Mouse (Mus musculus): Measurements from ENCODE around the gene Cat. TPM values are rescaled to one million over a fixed set of nuclear protein-coding genes. Genes with fewer than 3 reads are reported as not detected.

Cat gene
- 92.1 and 93.4 TPM in 2 replicates for polyA plus RNA-seq (2015; fragmentation: Nextera tagmentation; extraction: Ambion mirVana)

- Histone ChIP-seq H3K4me1 (replicated peaks) (peaks cover 33% of the 10 kb centered on the region), H3K4me2 (peak within 1 kb of the TSS; percentile 72), H3K4me3 (peak within 1 kb of the TSS; percentile 74), H3K36me3 (no peaks in the 10 kb centered on the region), H3K9me3 (no peaks in the 10 kb centered on the region), H3K27ac (replicated peaks) (peak within 1 kb of the TSS; percentile 96), H3K9ac (peak within 1 kb of the TSS; percentile 88), H3K27me3 (no peaks in the 10 kb centered on the region)
- peak; percentile 99 for ATAC-seq (ENCODE audit: low read depth)
- WGBS, result under 1% methylated on average over 40 of the region's 41 CpGs
Measured at GRCm38 (mm10) chr2:103484617-103485401, at the start of gene Cat. TSS of gene Cat (minus strand) at chr2:103485160.

GRCm38 (mm10) chr2:103525596-103525995, 40.6 kb upstream of the Cat start:
- WGBS, result 88% methylated on average over 1 of the region's 1 CpGs
- no peak overlapping the region for H3K4me2 ChIP-seq
- no peaks in the 10 kb centered on the region for H3K9me3 ChIP-seq
- no peak overlapping the region for H3K4me3 ChIP-seq
- H3K27me3 ChIP-seq, result no peaks in the 10 kb centered on the region
- no peak overlapping the region for H3K9ac ChIP-seq
- no peaks in the 10 kb centered on the region for H3K36me3 ChIP-seq
- H3K4me1 ChIP-seq (replicated peaks), result no peaks in the 10 kb centered on the region
- H3K27ac ChIP-seq (replicated peaks), result no peak overlapping the region
- ATAC-seq (ENCODE audit: low read depth), result no peak

- no peaks in the 10 kb centered on the region for H3K27me3 ChIP-seq
- H3K9ac ChIP-seq, result no peak overlapping the region
- WGBS, result 73% methylated on average over 1 of the region's 1 CpGs
- no peak for ATAC-seq (ENCODE audit: low read depth)
- no peaks in the 10 kb centered on the region for H3K9me3 ChIP-seq
- no peaks in the 10 kb centered on the region for H3K4me1 ChIP-seq (replicated peaks)
- H3K27ac ChIP-seq (replicated peaks), result no peak overlapping the region
- H3K4me3 ChIP-seq, result no peak overlapping the region
- H3K36me3 ChIP-seq, result no peaks in the 10 kb centered on the region
- no peak overlapping the region for H3K4me2 ChIP-seq
Measured at GRCm38 (mm10) chr2:103516472-103516871, 31.5 kb upstream of the Cat start.

GRCm38 (mm10) chr2:103515513-103516180, 30.7 kb upstream of the Cat start:
- no peaks in the 10 kb centered on the region for H3K27me3 ChIP-seq
- H3K4me1 ChIP-seq (replicated peaks), result no peaks in the 10 kb centered on the region
- H3K9ac ChIP-seq, result no peak overlapping the region
- no peak overlapping the region for H3K4me2 ChIP-seq
- H3K36me3 ChIP-seq, result no peaks in the 10 kb centered on the region
- no peak overlapping the region for H3K27ac ChIP-seq (replicated peaks)
- no peak for ATAC-seq (ENCODE audit: low read depth)
- H3K9me3 ChIP-seq, result no peaks in the 10 kb centered on the region
- WGBS, result 78% methylated on average over 6 of the region's 6 CpGs
- H3K4me3 ChIP-seq, result no peak overlapping the region

GRCm38 (mm10) chr2:103512066-103512795, 27.3 kb upstream of the Cat start:
- no peak overlapping the region for H3K4me3 ChIP-seq
- 88% methylated on average over 5 of the region's 5 CpGs for WGBS

GRCm38 (mm10) chr2:103511631-103512030, 26.7 kb upstream of the Cat start:
- no peak overlapping the region for H3K27ac ChIP-seq (replicated peaks)
- no peaks in the 10 kb centered on the region for H3K9me3 ChIP-seq
- ATAC-seq (ENCODE audit: low read depth), result no peak
- no peak overlapping the region for H3K4me3 ChIP-seq
- 97% methylated on average over 1 of the region's 1 CpGs for WGBS
- H3K27me3 ChIP-seq, result no peaks in the 10 kb centered on the region
- no peaks in the 10 kb centered on the region for H3K4me1 ChIP-seq (replicated peaks)
- H3K9ac ChIP-seq, result no peak overlapping the region
- H3K4me2 ChIP-seq, result no peak overlapping the region
- H3K36me3 ChIP-seq, result no peaks in the 10 kb centered on the region

More at GRCm38 (mm10) chr2:103512066-103512795, 27.3 kb upstream of the Cat start:
- Histone ChIP-seq H3K36me3 (no peaks in the 10 kb centered on the region), H3K4me2 (no peak overlapping the region), H3K27ac (replicated peaks) (no peak overlapping the region), H3K9ac (no peak overlapping the region), H3K9me3 (no peaks in the 10 kb centered on the region), H3K27me3 (no peaks in the 10 kb centered on the region), H3K4me1 (replicated peaks) (no peaks in the 10 kb centered on the region)
- ATAC-seq (ENCODE audit: low read depth), result no peak

- H3K36me3 ChIP-seq, result no peaks in the 10 kb centered on the region
- no peak overlapping the region for H3K4me2 ChIP-seq
- no peak overlapping the region for H3K27ac ChIP-seq (replicated peaks)
- H3K4me3 ChIP-seq, result no peak overlapping the region
- H3K27me3 ChIP-seq, result no peaks in the 10 kb centered on the region
- H3K9me3 ChIP-seq, result no peaks in the 10 kb centered on the region
- WGBS, result 97% methylated on average over 1 of the region's 1 CpGs
- H3K9ac ChIP-seq, result no peak overlapping the region
- no peaks in the 10 kb centered on the region for H3K4me1 ChIP-seq (replicated peaks)
- ATAC-seq (ENCODE audit: low read depth), result no peak
Measured at GRCm38 (mm10) chr2:103511042-103511441, 26.1 kb upstream of the Cat start.

- Histone ChIP-seq H3K27me3 (no peaks in the 10 kb centered on the region), H3K9ac (no peak overlapping the region), H3K4me2 (no peak overlapping the region), H3K4me3 (no peak overlapping the region), H3K36me3 (no peaks in the 10 kb centered on the region), H3K27ac (replicated peaks) (no peak overlapping the region), H3K9me3 (no peaks in the 10 kb centered on the region), H3K4me1 (replicated peaks) (no peaks in the 10 kb centered on the region)
- WGBS, result 96% methylated on average over 1 of the region's 1 CpGs
- ATAC-seq (ENCODE audit: low read depth), result no peak
Measured at GRCm38 (mm10) chr2:103507651-103508050, 22.7 kb upstream of the Cat start.

- no peak overlapping the region for H3K27ac ChIP-seq (replicated peaks)
- H3K4me1 ChIP-seq (replicated peaks), result no peaks in the 10 kb centered on the region
- H3K9me3 ChIP-seq, result no peaks in the 10 kb centered on the region
- H3K9ac ChIP-seq, result no peak overlapping the region
- no peak overlapping the region for H3K4me3 ChIP-seq
- 94% methylated on average over 2 of the region's 2 CpGs for WGBS
- no peak for ATAC-seq (ENCODE audit: low read depth)
- no peaks in the 10 kb centered on the region for H3K36me3 ChIP-seq
- no peak overlapping the region for H3K4me2 ChIP-seq
- no peaks in the 10 kb centered on the region for H3K27me3 ChIP-seq
Measured at GRCm38 (mm10) chr2:103505956-103506355, 21.0 kb upstream of the Cat start.

- Histone ChIP-seq H3K27ac (replicated peaks) (no peak overlapping the region), H3K9ac (no peak overlapping the region), H3K27me3 (no peaks in the 10 kb centered on the region), H3K9me3 (no peaks in the 10 kb centered on the region), H3K4me3 (no peak overlapping the region), H3K4me1 (replicated peaks) (no peaks in the 10 kb centered on the region), H3K4me2 (no peak overlapping the region), H3K36me3 (no peaks in the 10 kb centered on the region)
- no peak for ATAC-seq (ENCODE audit: low read depth)
- 90% methylated on average over 1 of the region's 1 CpGs for WGBS
Measured at GRCm38 (mm10) chr2:103504463-103504862, 19.5 kb upstream of the Cat start.

- H3K27ac ChIP-seq (replicated peaks), result no peak overlapping the region
- no peak overlapping the region for H3K9ac ChIP-seq
- no peaks in the 10 kb centered on the region for H3K27me3 ChIP-seq
- H3K36me3 ChIP-seq, result no peaks in the 10 kb centered on the region
- WGBS, result 75% methylated on average over 2 of the region's 2 CpGs
- ATAC-seq (ENCODE audit: low read depth), result no peak
- no peak overlapping the region for H3K4me3 ChIP-seq
- H3K4me1 ChIP-seq (replicated peaks), result no peaks in the 10 kb centered on the region
- H3K4me2 ChIP-seq, result no peak overlapping the region
- H3K9me3 ChIP-seq, result no peaks in the 10 kb centered on the region
Measured at GRCm38 (mm10) chr2:103500769-103501168, 15.8 kb upstream of the Cat start.
